Mouse (Mus musculus) kidney, adult 2 months (tissue): ENCODE data around the gene Hoxc11.

Experiments
- CTCF ChIP-seq: fragments of 200-500 bp; conservative IDR thresholded peaks from 2 replicates; pipeline ENCODE4 v1.5.1; 2011; ENCODE audit warnings: low read depth, mild to moderate bottlenecking, control low read depth, low read length, moderate library complexity, mixed read lengths; ENCODE audit not compliant: insufficient read depth, insufficient read length
- POLR2A ChIP-seq: fragments of 200-500 bp; IDR thresholded peaks from one replicate; pipeline ENCODE4 v1.6.1; 2011; ENCODE audit warnings: low read depth, low read length, control low read depth

- TF ChIP-seq CTCF (no peak), POLR2A (no peak)
These were observed 32.9 kb upstream of the Hoxc11 start, which contains the start of gene Hoxc13 for GRCm38 (mm10) chr15:102921053-102922011.
